Mouse (Mus musculus): ENCODE results near the gene Padi3.

Padi3 gene

DNA sequence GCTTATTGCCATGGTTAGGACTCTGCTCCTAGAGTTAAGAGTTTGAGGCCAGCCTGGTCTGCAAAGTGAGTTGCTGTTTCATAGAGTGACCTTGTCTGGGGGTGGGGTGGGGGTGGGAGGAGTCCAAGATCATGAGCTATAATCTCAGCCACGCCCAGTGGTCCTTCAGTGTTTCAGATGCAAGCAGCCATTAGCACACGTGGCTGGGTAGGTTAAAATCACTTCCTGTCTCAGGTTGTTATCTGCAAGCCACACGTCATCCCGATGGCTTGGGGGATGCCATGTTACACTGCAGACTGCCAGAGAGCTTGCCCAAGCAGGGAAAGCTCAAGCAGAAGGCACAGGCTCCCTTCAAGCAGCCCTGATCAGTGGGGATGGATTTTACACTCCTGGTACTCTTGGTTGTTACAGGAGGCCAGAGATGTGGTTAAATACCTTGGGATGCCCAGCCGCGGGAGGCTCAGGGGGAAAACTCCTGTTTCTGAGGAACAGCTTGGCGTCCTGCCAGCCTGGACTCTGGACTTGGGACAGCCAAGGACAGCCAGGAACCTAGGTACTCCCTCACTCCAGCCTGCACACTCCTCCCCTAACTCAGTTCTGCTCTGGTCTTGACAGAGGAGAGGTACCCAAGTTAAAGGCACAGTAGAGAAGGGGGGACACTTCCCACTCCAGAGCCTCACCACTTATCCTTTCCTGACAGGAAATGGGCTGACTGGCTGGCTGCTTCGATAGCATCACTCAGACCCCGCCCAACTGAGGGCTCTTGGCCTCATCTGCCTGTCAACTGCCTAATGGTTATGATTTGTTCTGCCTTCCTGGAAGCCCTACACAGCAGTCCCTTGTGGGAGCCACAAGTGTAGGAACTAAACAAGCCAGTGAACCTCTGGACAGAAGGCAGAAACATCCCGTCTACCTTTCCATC, 5.8 kb upstream of the Padi3 start:
- DNase-seq (ENCODE audit: low spot score): no peak

GRCm38 (mm10) chr4:140815496-140815895, 5.0 kb upstream of the Padi3 start:
- no peak for DNase-seq (ENCODE audit: low spot score)

GRCm38 (mm10) chr4:140814241-140815225, 4.1 kb upstream of the Padi3 start:
- peak; percentile 25 for DNase-seq (ENCODE audit: low spot score)

DNA sequence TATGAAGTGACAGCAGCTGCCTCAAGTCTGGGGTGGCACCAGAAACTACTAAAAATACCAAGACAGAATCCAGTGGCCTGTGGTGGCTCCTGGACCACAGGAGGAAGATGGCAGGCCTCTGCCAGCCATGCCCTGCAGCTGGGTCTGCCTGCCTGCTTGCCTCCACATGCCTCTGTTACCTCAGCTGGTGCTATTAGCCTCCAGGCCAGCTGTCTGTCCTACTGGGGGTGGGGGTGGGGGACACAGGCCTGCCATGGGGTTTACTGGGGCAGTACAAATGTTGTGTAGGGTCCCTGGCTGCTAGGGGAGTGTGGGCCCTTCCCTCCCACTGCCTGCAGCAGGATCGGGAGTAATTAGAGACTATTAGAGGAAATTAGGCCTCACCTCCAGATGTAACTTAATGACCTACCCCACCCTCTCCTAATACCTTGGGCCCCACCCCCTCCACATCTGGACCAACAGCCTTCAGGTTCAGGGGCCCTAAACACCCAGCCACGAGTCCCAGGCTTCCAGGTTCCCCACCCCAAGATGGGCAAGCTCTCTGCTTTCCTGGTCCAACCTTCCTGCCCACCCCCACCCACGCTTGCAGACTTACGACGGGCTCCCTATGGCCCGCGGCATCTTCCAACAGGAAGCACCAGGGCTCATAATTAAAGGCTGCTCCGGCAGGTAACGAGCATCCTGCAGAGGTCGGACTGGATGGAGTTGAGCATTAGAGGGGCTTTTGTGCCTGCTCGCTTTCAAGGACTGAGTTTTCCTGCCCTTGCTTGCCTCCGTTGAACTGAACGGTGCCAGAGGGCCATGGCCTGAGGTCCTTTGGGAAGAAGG, 3.1 kb upstream of the Padi3 start:
- no peak for DNase-seq (ENCODE audit: low spot score)

DNA sequence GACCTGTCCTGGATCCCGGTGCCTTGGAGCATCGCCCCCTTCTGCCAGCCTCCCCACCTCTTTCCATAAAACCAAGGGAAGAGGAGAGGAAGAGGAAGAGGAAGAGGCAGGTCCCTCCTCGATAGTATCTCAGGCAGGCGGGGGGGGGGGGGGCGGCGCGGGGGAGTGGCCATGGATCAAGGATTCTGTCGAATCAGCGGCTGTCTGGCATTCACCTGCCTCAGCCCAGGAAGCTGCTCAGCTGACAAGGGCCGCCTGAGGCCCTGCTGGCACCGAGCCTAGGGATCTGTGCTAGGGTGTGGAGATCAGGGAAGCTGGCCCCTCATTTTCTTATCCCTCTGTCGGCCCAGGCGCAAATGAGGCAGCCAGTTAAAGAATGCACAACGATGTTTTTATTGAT, 2.2 kb upstream of the Padi3 start:
- no peak for DNase-seq (ENCODE audit: low spot score)

- no peak for DNase-seq (ENCODE audit: low spot score)
Measured at GRCm38 (mm10) chr4:140812191-140812590, 1.7 kb upstream of the Padi3 start.

DNA sequence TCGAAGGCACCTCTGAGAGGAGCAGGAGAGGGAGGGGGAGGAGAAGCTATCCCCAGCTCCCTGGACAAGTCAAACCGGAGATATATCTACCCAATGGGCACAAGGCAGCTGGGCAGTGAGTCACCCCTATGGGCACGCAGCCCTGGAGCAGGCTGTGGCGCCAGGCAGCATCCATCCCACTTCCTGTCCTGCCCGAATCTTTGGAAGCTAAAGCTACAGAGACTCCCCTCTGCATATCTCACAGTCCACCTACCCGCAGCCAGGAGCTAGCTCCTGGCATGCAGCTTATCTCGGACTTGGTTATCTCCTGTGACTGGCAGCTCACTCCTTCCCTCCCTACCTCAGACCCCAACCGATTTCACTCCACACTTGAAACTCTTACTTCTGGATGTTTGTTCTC, 1.3 kb downstream of the Padi3 start:
- DNase-seq (ENCODE audit: low spot score): no peak

GRCm38 (mm10) chr4:140804601-140805000, 5.8 kb downstream of the Padi3 start:
- no peak for DNase-seq (ENCODE audit: low spot score)

DNA sequence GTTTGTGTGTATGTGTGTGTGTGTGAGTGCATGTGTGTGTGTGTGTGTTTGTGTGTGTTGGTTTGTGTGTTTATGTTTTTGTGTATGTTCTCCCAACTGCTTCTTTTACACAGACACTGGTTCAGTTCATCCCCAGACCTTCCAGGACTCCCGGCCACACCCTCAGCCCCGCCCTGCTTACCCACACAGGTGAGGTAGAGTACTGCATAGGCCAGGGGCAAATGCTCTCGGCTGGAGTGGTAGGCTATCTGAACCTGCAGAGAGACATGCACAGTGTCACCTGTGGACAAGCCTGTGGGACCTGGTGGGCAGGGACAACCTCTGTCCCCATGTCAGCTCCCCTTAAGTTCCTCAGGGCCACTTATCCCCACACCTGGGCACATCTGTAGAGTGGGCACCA, 9.1 kb downstream of the Padi3 start:
- no peak for DNase-seq (ENCODE audit: low spot score)

DNA sequence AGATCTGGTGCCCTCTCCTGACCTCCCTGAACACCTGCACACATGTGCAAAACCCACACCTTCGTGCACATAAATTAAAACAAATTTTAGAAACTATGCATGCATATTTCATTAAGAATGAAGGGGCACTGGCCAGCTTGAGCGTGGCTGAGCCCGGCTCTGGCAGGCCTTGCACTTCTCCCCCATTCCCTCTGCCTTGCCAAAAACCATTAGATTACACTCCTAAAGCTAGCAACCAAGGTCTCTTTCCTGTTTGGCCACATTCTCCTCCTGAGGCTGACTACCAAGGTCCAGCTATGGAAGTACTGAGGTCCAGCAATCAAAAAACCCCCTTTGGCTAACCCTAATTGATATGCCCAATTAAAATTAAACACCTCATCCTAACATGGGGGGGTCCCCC, 13.7 kb downstream of the Padi3 start:
- no peak for DNase-seq (ENCODE audit: low spot score)

DNA sequence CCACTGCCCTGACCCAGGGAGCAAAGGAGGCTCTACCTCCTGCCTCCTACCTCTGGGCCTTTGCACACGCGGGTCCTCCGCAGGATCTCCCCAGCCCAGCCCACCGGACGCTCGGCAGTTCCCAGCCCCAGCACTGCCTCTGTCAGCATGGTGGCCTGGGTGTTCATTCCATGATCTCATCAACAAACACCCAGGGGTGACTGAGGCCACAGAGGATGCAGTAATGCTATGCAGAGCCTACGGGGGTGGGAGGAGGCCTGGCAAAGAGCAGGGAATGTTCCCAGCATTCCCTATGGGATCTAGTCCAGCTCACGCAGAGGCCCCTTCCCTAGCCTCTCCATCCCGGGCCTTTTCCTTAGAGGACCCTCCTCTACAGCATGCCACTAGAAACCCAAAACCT, 15.8 kb downstream of the Padi3 start:
- DNase-seq (ENCODE audit: low spot score): no peak

DNA sequence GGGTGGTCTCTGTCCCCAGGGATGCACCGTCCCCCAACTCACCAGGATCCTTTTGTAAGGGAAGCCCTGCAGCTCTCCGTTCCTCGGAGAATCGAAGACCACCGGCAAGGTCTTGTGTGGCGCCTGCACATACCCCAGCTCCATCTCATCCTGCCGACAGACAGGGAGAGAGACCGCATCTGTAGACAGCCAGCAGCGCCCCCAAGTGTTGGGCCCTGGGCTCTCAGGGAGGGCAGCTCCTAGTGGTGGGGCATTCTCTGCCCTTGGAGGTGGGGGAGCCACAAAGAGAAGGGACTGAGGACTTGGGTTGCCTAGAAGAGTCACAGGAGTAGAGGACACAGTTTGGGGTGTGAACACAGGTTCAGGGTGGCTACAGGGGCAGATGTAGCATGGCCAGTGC, 16.7 kb downstream of the Padi3 start:
- DNase-seq (ENCODE audit: low spot score): no peak

DNA sequence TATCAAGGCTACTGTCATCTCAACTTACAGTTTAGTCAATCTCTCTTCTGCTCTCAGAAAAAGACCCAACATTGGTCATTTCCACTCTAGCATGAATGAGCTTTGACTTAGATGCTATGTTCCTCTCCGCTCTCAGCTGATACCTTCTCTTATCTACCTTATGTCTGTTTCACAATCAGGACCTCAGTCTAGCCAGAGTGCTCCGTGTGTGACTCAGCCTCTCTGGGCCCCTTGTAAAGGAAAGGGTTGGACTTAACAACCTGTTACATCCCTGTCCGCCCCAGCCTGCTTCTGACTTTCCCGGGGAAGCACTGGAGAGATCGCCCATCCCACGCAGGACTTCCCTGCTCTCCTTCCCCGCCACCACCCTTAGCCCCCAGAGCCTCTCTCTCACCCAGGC, 17.9 kb downstream of the Padi3 start:
- DNase-seq (ENCODE audit: low spot score): no peak

DNA sequence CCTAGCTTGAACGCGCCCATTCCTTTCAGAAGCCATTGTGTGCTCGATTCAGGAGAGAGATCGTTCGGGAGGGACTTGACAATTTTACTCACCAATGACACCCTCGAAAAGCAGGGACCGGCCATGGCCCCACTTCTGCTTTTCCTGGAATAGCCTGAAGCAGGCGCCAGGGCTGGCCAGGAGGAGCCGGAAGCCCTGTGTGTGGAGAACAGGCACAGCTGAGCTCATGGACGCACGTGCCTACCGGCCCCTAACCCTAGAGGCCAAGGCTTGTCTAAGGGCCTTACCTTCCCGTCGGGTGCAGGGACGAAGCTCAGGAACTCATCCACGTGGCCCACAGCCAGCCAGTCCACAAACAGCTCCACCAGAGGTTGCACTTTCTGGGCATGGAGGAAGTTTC, 19.4 kb downstream of the Padi3 start:
- DNase-seq (ENCODE audit: low spot score): no peak

DNA sequence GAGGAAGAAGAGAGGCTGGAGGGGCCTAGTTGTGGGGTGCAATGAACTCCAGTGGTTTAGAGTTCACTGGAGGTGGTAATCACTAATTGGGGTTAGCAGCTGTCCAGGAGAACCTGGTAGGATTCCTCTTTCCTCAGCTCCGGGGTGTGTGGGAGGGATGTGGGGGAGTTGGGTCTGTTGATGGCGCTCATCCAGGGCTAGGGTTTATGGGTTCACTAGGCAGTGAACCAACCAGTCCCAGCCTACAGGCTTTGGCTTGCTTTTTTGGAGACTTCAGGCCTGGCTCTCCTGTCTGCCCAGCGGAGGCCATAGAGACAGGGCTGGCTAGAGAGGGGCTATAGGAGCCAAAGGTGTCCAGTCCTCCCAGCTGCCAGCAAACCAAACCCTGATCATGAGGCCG, 20.5 kb downstream of the Padi3 start:
- DNase-seq (ENCODE audit: low spot score): no peak

DNA sequence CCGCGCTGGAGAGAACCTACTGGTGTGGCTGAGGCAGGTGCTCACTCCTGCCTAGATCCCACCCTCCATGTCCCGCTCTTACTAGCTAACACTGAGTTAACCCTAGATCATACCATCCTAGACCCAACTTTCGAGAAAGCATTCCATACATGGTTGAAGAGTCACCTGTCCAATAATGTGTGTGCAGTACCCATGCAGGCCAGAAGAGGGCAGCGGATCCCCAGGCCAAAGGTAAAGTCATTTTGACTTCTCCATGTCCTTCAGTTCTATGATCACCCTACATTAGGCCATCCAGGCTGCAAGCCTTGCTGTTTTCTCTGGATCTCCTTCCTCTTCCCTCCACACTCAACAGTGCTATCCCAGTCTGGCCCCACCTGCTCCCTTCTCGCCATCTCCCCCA, 21.5 kb downstream of the Padi3 start:
- DNase-seq (ENCODE audit: low spot score): peak; percentile 67

- no peak for DNase-seq (ENCODE audit: low spot score)
Measured at GRCm38 (mm10) chr4:140788264-140788663, 22.2 kb downstream of the Padi3 start.

GRCm38 (mm10) chr4:140787414-140787813, 23.0 kb downstream of the Padi3 start:
- DNase-seq (ENCODE audit: low spot score): no peak

DNA sequence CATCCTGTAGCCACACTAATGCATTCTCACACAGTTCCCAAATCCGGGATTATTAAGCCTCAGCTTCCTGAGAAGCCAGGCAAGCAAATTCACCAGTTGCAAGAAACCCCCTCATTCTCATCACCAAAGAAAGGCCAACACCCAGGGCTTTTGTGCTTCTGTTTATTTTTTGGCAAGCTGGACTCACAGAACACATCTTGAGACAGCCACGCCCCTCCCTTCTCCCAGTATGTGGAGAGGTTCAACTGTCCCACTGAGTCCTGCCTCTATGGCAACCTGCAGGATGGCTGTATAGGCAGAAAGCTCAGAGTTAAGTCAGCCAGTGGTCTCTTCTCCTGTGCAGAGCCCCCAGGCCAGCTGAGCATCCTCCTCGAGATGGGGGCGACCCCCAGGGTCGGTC, 25.2 kb downstream of the Padi3 start:
- no peak for DNase-seq (ENCODE audit: low spot score)

DNA sequence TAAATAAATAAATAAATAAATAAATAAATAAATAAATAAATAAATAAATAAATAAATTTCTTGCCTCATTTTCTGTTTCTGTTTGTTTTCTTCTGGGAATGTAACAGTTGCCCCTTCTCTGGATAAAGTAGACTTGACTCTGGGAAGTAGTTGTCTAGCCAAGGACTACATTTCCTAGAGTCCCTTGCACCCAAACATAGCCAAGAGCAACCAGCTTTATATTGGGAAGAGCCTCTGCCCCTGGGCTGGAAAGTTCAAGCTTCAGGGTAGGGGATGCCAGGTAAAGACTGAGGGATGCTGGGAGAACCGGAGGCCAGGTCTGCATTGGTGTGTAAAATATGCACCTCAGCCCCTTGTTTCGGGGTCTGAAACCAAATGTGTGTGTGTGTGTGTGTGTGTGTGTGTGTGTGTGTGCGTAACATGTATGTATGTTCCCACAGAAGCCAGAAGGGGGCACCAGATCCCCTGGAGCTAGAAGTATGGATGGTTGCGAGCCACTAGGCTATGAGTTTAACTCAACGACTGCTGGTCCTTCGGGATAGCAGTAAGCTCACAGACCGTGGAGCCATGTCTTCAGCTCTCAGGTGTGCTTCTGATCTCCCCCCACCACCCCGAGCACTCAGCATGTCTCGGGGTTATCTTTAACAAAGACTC, 26.0 kb downstream of the Padi3 start:
- no peak for DNase-seq (ENCODE audit: low spot score)

DNA sequence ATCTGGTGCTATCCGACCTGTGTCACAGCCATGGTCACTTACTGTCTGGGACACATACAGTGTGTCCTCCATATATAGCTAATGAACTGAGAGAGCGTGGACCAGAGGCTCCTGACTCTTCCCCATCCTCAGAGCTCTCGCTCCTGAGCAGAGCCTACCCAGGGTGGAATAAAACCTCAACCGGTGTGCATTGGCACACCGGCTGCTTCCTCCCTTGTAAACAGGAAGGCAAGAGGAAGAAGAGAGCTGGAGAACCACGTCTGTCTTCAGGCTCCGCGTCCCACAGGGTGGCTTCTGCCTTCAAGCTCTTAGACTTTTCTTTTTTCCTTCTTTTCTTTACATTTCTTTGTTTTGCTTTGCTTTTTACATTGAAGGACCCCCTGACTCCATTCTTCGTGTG, 27.6 kb downstream of the Padi3 start:
- no peak for DNase-seq (ENCODE audit: low spot score)

DNA sequence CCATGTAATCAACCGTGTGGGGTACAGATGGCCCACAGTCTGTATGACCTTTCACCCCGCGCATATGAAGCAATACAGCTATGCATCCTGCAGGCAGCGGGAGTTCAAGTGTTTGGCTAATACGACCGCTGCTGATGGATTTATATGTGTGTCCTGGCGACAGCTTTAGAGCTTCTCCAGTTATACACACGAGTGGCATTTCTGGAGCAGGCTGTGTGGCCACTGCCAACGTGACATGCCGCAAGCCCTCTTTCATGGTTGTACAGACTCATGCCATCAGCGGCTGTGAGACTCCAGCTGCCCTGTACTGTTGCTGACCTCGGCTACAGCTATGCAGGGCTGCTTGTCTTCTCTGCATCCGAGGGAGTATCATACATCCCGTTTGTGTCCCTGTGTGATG, 29.9 kb downstream of the Padi3 start:
- no peak for DNase-seq (ENCODE audit: low spot score)
